Mouse (Mus musculus): Measurements from ENCODE around the gene Ebf1.
"Not testable (repeated sequence)": the region's sequence is repeated elsewhere in the genome, so short reads cannot be mapped to it uniquely, and the experiment has no call there.

Gene Ebf1

GRCm38 (mm10) chr11:44616788-44617712, at the start of gene Ebf1:
Gene Ebf1 (plus strand): TSS chr11:44617317.
- no peak for DNase-seq (ENCODE audit: low spot score)

DNA sequence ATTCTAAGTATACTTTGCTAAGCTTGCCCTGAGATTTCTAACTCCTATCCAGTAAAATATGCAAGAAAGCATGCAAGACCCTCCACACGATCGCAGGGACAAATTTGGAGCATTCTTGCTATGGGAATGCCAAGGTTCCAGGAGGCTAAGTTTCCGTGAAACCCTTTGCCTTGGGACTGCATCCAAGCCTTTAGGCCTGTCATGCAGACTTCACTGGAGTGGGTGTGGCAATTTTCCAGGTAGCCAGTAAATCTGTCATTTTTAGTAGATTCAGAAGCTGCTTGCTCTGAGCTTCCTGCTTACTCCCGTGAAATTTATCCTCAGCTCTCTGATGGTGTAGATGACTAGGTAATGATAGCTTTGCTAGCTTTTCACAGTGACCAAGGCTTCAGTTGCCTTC, 46.8 kb upstream of the Ebf1 start:
- not testable (repeated sequence) for DNase-seq (ENCODE audit: low spot score)

DNA sequence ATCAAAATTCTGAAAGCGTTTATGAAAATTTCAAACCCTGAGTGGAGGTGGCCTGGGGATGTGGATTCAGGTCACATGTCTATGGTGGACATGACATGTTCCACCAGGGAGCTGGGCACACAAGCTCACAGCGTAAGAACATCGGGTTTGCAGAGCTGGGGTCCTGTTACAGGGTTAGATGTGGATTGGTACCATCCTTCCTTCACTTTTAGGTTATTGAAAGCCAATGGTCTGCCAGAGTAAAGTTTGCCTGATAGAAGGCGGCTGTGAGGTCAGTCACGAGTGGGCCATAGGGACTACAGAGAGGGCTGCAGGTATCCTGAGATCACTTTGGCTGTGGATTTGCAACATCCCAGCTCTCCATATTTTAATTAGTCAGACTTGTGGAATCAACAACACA, 44.3 kb upstream of the Ebf1 start:
- DNase-seq (ENCODE audit: low spot score): no peak

DNA sequence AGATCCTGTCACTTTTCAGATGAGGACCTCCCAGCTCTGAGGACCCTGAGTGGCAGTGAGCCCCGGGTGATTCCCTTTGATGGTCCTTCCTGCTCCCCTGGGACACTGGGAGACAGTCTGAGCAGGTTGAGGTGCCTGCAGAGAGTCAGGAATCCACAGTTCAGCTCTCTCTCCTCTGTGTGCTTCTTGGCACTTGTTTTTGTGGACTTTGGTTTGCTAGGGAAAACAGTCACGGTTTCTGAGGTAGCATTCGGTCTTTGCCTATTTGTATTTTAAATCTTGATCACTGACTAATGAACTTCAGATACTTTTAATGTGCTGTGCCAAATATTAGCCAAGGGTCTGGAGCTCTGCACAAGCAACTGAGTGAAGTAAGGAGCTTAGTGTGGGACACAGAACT, 43.7 kb upstream of the Ebf1 start:
- DNase-seq (ENCODE audit: low spot score): no peak

GRCm38 (mm10) chr11:44574391-44574790, 42.7 kb upstream of the Ebf1 start:
- DNase-seq (ENCODE audit: low spot score): no peak

DNA sequence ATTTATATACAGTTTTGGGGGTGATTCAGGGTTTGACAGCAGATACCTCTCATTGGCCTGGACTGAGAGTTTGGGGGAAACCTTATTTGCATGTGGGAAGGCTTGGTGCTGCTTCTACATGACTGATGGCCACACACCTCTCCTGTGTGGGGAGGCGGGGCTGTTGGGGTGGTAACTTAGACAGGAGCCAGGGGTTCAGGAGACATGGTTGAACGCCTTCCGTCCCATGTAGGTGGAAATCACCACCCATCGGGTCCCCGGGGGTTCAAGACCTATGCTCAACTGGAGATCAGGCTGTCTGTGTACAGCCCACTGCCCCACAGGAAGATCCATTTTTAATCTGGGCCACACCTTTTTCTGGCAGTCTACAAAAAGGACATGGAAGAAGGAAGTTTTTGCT, 42.3 kb upstream of the Ebf1 start:
- no peak for DNase-seq (ENCODE audit: low spot score)

DNA sequence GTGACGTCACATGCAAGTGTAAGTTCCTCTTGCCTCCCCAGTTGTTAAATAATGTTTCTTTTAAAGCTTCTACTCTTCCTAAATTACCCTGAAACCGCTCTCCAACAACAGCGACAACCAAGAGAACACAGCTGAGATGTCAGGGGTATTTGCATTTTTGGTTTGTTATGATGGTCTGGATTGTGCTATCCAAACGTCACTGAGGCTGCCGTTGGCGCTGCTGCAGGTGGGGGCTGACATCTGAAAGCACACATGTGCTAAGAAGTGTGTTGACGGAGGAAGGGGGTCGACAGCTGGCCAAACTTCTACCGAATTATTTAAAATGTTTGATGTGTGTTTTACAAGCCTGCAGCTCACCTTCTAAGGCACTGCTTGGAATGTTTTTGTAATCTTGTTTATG, 39.2 kb upstream of the Ebf1 start:
- DNase-seq (ENCODE audit: low spot score): no peak

- DNase-seq (ENCODE audit: low spot score): no peak
Measured at GRCm38 (mm10) chr11:44581277-44581683, 35.8 kb upstream of the Ebf1 start.

GRCm38 (mm10) chr11:44586047-44586696, 30.9 kb upstream of the Ebf1 start:
- DNase-seq (ENCODE audit: low spot score): no peak

- no peak for DNase-seq (ENCODE audit: low spot score)
Measured at GRCm38 (mm10) chr11:44593016-44593415, 24.1 kb upstream of the Ebf1 start.

DNA sequence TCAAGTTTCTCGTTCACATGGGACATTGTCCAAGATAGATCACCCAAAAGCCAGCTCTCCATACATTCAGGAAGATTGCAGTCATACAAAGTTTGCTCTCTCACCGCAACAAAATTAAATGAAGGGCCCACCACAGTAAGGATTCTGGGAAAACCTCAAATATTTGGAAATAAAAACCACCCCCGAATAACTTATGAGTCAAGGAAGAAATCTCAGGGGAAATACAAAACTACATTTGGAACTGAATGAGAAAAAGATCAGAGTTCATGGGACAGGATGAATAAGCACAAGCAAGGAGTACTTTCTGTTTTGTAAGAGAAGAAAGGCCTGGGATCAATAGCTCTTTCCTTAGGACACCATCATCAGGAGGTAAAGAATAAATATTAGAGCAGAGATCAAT, 22.3 kb upstream of the Ebf1 start:
- DNase-seq (ENCODE audit: low spot score): no peak

- DNase-seq (ENCODE audit: low spot score): no peak
Measured at GRCm38 (mm10) chr11:44606881-44607280, 10.2 kb upstream of the Ebf1 start.

GRCm38 (mm10) chr11:44608646-44609045, 8.5 kb upstream of the Ebf1 start:
- DNase-seq (ENCODE audit: low spot score): no peak

DNA sequence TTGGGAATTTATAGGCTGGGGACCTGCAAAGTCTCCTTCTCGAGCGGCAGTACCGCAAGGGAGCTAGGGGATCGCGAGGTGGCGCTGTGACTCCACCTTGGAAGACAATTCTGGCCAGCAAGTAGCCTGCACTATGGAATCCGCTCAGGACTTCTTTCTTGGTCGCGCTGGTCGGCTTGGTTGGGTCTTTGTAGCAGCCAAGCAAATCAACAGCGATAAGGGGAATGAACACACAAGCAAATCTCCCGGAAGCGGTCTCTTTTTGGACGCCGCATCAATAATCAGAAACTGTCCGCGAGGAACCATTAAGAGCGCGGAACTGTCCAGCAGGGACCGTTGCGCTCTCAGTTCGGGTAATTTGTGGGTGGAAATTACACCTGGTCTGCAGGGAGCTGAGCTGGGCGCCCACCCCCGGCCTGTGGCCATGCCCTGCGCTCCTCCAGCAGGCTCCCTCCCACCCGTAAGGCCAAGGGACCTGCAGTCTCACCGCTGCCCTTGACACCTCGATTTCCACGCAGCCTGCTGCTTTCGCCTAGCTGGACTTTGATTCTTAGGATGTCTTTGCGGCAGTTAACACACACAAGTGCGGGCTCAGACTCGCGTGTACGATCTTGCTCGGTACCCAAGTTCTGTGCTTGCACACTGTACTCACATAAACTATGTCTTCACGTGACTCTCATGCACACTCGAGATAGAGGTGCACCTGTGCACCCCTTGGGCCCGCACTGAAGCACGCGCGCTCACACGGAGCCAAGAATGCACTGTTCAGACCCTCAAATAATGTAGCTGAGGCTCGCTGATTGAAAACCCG, 5.9 kb upstream of the Ebf1 start:
- DNase-seq (ENCODE audit: low spot score): peak; percentile 52

DNA sequence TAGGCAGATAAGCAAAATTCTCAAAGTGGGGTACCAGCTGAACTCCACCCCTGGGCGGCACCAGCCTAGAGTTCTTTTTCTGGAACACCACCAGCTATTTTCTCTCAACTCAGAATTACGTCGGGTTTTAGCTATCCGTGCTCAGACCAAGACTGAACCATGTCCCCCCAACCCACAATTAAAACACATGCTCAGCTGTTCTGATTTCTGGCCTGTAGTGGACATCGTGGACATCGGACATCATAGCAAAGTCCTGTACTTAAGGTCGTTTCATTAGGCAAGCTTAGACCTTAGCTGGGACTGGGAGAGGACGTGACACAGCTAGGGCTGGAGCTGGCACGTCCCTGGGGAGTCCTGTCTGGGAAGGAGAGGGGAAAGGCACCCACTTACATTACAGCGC, 5.0 kb upstream of the Ebf1 start:
- DNase-seq (ENCODE audit: low spot score): no peak

DNA sequence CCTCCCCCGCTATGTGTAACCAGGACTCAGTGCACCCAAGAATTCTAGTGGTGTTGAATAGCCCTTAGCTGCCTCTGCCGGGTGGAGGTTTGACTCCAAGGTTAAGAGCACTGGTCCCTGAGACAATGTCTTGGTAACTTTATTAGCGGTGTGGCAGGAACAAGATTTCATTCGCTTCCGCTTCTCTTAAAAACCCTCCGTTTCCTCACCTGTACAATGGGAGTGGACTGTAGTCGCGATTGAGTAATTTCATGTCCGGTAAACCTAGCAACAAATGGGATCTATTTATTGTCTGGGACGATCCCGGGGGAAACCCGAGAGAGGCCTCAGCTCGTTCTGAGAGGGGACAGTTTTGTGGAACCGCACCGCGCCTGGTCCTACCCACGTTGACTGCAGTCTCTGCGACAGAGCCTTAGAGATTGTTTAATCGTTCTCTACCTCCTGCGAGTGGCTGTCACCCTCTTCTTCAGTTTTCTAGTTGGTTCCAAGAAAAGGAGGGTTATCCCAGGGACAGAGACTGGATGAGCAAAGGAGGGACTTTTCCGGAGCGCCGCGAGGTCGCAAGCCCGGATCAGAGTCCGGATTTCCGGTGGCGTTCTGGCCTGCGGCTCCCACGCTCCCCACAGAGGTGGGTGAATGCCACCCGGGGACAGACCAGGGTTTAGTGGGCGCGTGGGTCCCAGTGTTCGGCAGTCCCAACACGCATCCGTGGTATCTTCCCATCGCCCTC, 4.3 kb upstream of the Ebf1 start:
- DNase-seq (ENCODE audit: low spot score): no peak

DNA sequence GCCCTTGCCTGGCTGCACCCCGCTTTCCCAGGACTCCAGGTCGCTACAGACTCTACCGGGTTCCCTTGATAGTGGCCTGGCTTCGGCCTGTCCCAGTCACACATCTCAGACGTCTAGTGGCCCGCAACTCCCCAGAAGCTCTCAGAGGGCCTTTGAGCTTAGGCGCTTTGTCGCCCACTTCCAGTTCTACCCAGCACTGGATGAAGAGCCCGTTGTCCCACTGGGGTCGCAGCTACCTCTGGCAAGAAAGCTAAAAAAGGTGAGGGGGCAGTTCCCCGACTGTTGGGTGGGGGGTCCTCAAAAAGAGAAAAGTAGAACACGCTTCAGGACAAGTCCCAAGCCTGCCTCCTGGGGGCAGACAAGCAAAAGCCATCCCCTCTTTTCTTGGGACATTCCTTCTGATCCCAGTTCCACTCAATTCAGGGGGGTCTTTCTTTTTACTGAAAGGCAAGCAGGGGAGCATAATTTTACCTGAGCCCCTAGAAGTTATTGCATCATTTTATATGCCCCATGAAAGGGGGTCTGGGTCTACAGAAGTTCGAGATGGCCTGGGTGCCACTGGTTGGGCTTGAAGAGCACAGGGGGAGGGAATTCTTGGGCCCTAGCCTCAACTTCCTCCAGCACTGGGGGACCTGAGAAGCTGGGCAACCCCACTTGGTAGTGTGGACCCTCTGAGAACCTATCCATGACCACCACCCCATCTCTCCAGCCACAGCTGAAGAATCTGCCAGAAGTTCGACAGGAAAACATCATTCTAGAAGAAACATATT, 3.5 kb upstream of the Ebf1 start:
- no peak for DNase-seq (ENCODE audit: low spot score)

- DNase-seq (ENCODE audit: low spot score): no peak
Measured at GRCm38 (mm10) chr11:44616078-44616787, 884 bp upstream of the Ebf1 start.

DNA sequence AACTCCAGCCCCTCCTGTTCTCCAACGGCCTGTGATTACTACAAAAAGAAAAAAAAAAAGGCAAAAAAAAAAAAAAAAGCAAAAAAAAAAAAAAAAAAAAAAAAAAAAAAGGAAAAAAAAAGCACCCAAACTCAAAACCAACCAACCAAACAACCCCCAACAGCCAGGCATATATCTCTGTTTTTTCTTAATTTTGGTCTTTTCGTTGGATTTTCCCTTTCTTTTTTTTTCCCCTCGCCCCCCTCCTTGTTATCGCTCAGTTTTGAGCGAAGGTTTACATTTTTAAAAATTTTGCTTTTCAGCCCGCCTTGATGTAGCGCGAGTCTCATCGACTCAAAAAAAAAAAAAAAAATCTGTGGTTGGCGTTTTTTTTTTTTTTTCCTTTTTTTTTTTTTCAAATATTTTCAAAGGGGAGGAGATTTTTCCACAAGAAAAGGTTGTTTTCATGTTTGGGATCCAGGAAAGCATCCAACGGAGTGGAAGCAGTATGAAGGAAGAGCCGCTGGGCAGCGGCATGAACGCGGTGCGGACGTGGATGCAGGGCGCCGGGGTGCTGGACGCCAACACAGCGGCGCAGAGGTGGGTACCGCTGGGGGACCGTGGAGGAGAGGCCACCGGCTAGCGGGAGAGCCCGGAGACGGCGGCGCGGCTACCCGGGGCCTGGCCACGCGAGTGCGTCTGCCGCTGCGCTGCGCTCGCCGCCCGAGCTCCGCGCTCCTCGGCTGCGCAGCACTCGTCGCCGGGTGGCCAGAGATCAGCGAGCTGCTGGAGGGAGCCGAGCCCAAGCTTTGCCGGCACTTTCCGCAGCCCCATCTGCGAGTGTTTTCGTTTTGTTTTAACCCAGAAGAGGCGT, 843 bp downstream of the Ebf1 start:
- DNase-seq (ENCODE audit: low spot score): no peak

All from urinary bladder, postnatal 10 days (tissue).